Mouse (Mus musculus): ENCODE data around the gene Crb2.

The Crb2 gene

GRCm38 (mm10) chr2:37776016-37776415, at the start of gene Crb2:
Crb2 (plus strand) TSS chr2:37776249.
- in situ Hi-C loops (cut with MseI, MboI), result no loop called here

GRCm38 (mm10) chr2:37731241-37731801, 44.7 kb upstream of the Crb2 start:
- in situ Hi-C loops (cut with MseI, MboI), result no loop called here

- in situ Hi-C loops (cut with MseI, MboI), result no loop called here
Measured at GRCm38 (mm10) chr2:37734979-37735806, 40.9 kb upstream of the Crb2 start.

GRCm38 (mm10) chr2:37735807-37736188, 40.3 kb upstream of the Crb2 start:
- in situ Hi-C loops (cut with MseI, MboI), result no loop called here

- in situ Hi-C loops (cut with MseI, MboI), result no loop called here
Measured at GRCm38 (mm10) chr2:37741806-37742554, 34.1 kb upstream of the Crb2 start.

GRCm38 (mm10) chr2:37744773-37745395, 31.2 kb upstream of the Crb2 start:
- in situ Hi-C loops (cut with MseI, MboI), result no loop called here

GRCm38 (mm10) chr2:37746293-37747049, 29.6 kb upstream of the Crb2 start:
- in situ Hi-C loops (cut with MseI, MboI), result no loop called here

GRCm38 (mm10) chr2:37747909-37748308, 28.1 kb upstream of the Crb2 start:
- in situ Hi-C loops (cut with MseI, MboI), result no loop called here

GRCm38 (mm10) chr2:37748442-37749066, 27.5 kb upstream of the Crb2 start:
- in situ Hi-C loops (cut with MseI, MboI), result no loop called here

- in situ Hi-C loops (cut with MseI, MboI), result no loop called here
Measured at GRCm38 (mm10) chr2:37749323-37749722, 26.7 kb upstream of the Crb2 start.

GRCm38 (mm10) chr2:37751114-37751513, 24.9 kb upstream of the Crb2 start:
- in situ Hi-C loops (cut with MseI, MboI), result no loop called here

- in situ Hi-C loops (cut with MseI, MboI), result no loop called here
Measured at GRCm38 (mm10) chr2:37756220-37756930, 19.7 kb upstream of the Crb2 start.

- in situ Hi-C loops (cut with MseI, MboI), result no loop called here
Measured at GRCm38 (mm10) chr2:37757016-37757415, 19.0 kb upstream of the Crb2 start.

GRCm38 (mm10) chr2:37757784-37758183, 18.3 kb upstream of the Crb2 start:
- in situ Hi-C loops (cut with MseI, MboI), result no loop called here

- in situ Hi-C loops (cut with MseI, MboI), result no loop called here
Measured at GRCm38 (mm10) chr2:37758343-37759015, 17.6 kb upstream of the Crb2 start.

- in situ Hi-C loops (cut with MseI, MboI), result no loop called here
Measured at GRCm38 (mm10) chr2:37760633-37761032, 15.4 kb upstream of the Crb2 start.

- in situ Hi-C loops (cut with MseI, MboI), result no loop called here
Measured at GRCm38 (mm10) chr2:37763638-37764037, 12.4 kb upstream of the Crb2 start.

- in situ Hi-C loops (cut with MseI, MboI), result no loop called here
Measured at GRCm38 (mm10) chr2:37764514-37764913, 11.5 kb upstream of the Crb2 start.

GRCm38 (mm10) chr2:37765082-37765483, 11.0 kb upstream of the Crb2 start:
- in situ Hi-C loops (cut with MseI, MboI), result no loop called here
